Comparison of ENCODE assay signal across 16 mouse cellular contexts in the genomic region with DNA sequence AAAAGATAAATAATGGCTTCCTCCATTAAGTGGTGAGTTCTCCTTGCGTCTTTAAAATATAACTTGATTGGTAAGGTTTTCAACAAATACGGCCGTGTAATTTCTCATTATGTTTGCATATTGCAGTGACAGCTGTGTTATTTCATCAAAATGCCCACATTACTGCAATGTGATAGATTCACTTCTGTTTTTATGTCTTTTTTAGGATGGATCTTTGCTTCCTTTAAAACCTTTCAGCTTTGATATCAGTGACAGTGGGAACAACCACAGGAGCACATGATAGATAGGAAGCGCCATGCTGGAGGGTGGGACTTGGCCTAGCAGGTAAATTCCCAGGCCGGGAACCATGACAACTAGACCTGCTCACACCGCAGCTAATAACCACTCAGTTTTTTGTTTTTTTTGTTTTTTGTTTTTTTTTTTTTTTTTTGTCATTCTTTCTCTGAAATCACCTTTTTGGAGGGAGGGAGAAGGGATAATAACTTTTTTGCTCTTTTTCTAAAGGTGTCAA.
DNase-seq lines count a peak whose midpoint lies in the region; ATAC-seq and TF ChIP-seq lines count a peak whose summit lies in the region.
"Had no signal": no experiment of that assay in that cellular context is flagged by ENCODE, and none has a peak within 500 bp of the region (broad histone marks: within the 10 kb centered on the region; RNA-seq: fewer than 3 reads in every experiment).

No protein-coding gene starts in this region.

- no peak overlapping the region for H3K9ac ChIP-seq in forebrain, embryonic 14.5 days (ENCODE audit: low read length)
- no peak overlapping the region for H3K9ac ChIP-seq in forebrain, embryonic 11.5 days (ENCODE audit: low read length)
- H3K9ac ChIP-seq: embryonic facial prominence, embryonic 13.5 days; heart, embryonic 13.5 days; hindbrain, embryonic 15.5 days had no signal

- no peak for ATAC-seq in forebrain, embryonic 14.5 days
- no peak for ATAC-seq in forebrain, embryonic 11.5 days (replicated peaks; ENCODE audit: low FRiP score)
- ATAC-seq in common myeloid progenitor, adult 5-6 weeks (replicated peaks; ENCODE audit: low read depth, poor library complexity, severe bottlenecking): 0 out of 2 replicates have a peak, but pooled peaks have one; percentile 36
- ATAC-seq in megakaryocyte, adult 5-6 weeks (ENCODE audit: poor library complexity, severe bottlenecking): peak; percentile 75
- ATAC-seq: intestine, embryonic 16.5 days had no signal

- H3K27me3 ChIP-seq in forebrain, embryonic 14.5 days (replicated peaks; ENCODE audit: control insufficient read depth, insufficient read depth, low read length): no peaks in the 10 kb centered on the region
- H3K27me3 ChIP-seq in forebrain, embryonic 11.5 days (ENCODE audit: control insufficient read depth, insufficient read depth, low read length): no peaks in the 10 kb centered on the region
- no peaks in the 10 kb centered on the region for H3K27me3 ChIP-seq in cerebellum, adult 2 months (ENCODE audit: control insufficient read depth, insufficient read depth, low read length)
- H3K27me3 ChIP-seq: heart, embryonic 13.5 days; hindbrain, embryonic 15.5 days had no signal

- H3K4me3 ChIP-seq in forebrain, embryonic 14.5 days (ENCODE audit: low read depth, low read length): no peak overlapping the region
- no peak overlapping the region for H3K4me3 ChIP-seq in forebrain, embryonic 11.5 days (ENCODE audit: low read depth, low read length)
- no peak overlapping the region for H3K4me3 ChIP-seq in cerebellum, adult 2 months (replicated peaks; ENCODE audit: insufficient read depth, low read depth, low read length)
- H3K4me3 ChIP-seq: embryonic facial prominence, embryonic 13.5 days; heart, embryonic 13.5 days; hindbrain, embryonic 15.5 days had no signal

- H3K4me1 ChIP-seq in forebrain, embryonic 14.5 days (ENCODE audit: control insufficient read depth, insufficient read depth, low read length): peaks cover 24% of the 10 kb centered on the region
- peaks cover 6% of the 10 kb centered on the region; the same call in 1 of the 2 replicates for H3K4me1 ChIP-seq in forebrain, embryonic 11.5 days (replicated peaks; ENCODE audit: control insufficient read depth, insufficient read depth, low read length)
- no peaks in the 10 kb centered on the region for H3K4me1 ChIP-seq in cerebellum, adult 2 months (ENCODE audit: control insufficient read depth, insufficient read depth, low read length)

- H3K36me3 ChIP-seq in forebrain, embryonic 14.5 days (ENCODE audit: control insufficient read depth, insufficient read depth, low read length): no peaks in the 10 kb centered on the region
- H3K36me3 ChIP-seq in forebrain, embryonic 11.5 days (ENCODE audit: control insufficient read depth, insufficient read depth, low read length): no peaks in the 10 kb centered on the region
- H3K36me3 ChIP-seq: embryonic facial prominence, embryonic 13.5 days; heart, embryonic 13.5 days; hindbrain, embryonic 15.5 days had no signal

- TF ChIP-seq CTCF in cerebellum, adult 2 months (IDR thresholded peaks at IDR 0.05; ENCODE audit: borderline replicate concordance, insufficient read depth, low read depth, low read length): no peak

- H3K4me2 ChIP-seq in forebrain, embryonic 14.5 days (ENCODE audit: low read length): no peak overlapping the region
- no peak overlapping the region for H3K4me2 ChIP-seq in forebrain, embryonic 11.5 days (ENCODE audit: low read depth, low read length, severe bottlenecking)
- H3K4me2 ChIP-seq: embryonic facial prominence, embryonic 13.5 days; heart, embryonic 13.5 days; hindbrain, embryonic 15.5 days had no signal

- DNase-seq in forebrain, embryonic 14.5 days (ENCODE audit: low spot score): no peak
- DNase-seq in forebrain, embryonic 11.5 days (ENCODE audit: low spot score): no peak
- DNase-seq in layer of hippocampus, adult 9-11 months: peak; percentile 6
- no peak for DNase-seq in layer of hippocampus, adult 9-10 months (ENCODE audit: low spot score)
- no peak for DNase-seq in cerebellum, adult 2 months
- DNase-seq in cerebellum, postnatal 10 days: no peak
- DNase-seq: adrenal gland, postnatal 10 days; cerebellum, adult 18-20 months; gastrocnemius, postnatal 10 days; heart, postnatal 36 days had no signal

- H3K9me3 ChIP-seq in forebrain, embryonic 14.5 days (replicated peaks; ENCODE audit: control insufficient read depth, low read length): no peaks in the 10 kb centered on the region
- H3K9me3 ChIP-seq in forebrain, embryonic 11.5 days (ENCODE audit: control insufficient read depth, low read length): no peaks in the 10 kb centered on the region
- H3K9me3 ChIP-seq: embryonic facial prominence, embryonic 13.5 days; heart, embryonic 13.5 days; hindbrain, embryonic 15.5 days had no signal

- peak overlapping the region; percentile 40; the same call in 1 of the 2 replicates for H3K27ac ChIP-seq in forebrain, embryonic 14.5 days (ENCODE audit: low read depth, low read length)
- no peak overlapping the region for H3K27ac ChIP-seq in forebrain, embryonic 11.5 days (ENCODE audit: low read depth, low read length)
- H3K27ac ChIP-seq in cerebellum, adult 2 months (ENCODE audit: insufficient read depth, low read length): no peak overlapping the region
- H3K27ac ChIP-seq: embryonic facial prominence, embryonic 13.5 days; heart, embryonic 13.5 days; hindbrain, embryonic 15.5 days had no signal

- no peak for TF ChIP-seq POLR2A in cerebellum, adult 2 months (IDR thresholded peaks at IDR 0.05; ENCODE audit: borderline replicate concordance, insufficient read depth, low read length)

- 78% methylated on average over 6 of the region's 6 CpGs for WGBS in forebrain, embryonic 14.5 days
- WGBS in forebrain, embryonic 11.5 days: 90% methylated on average over 6 of the region's 6 CpGs
- WGBS in cerebellum, adult 2 months: 89% methylated on average over 6 of the region's 6 CpGs

Comparison
In these comparisons a context has a peak if more than half of its experiments do, and no peak if none do; other contexts are left out.
1. ATAC-seq: peak in common myeloid progenitor, adult 5-6 weeks (single experiment) and megakaryocyte, adult 5-6 weeks (single experiment); none in forebrain, embryonic 14.5 days (single experiment) and forebrain, embryonic 11.5 days (single experiment).